Mouse (Mus musculus): Measurements from ENCODE around the gene Bola1. TPM values are rescaled to one million over a fixed set of nuclear protein-coding genes. Genes with fewer than 3 reads are reported as not detected.
"Not testable (repeated sequence)": the region's sequence is repeated elsewhere in the genome, so short reads cannot be mapped to it uniquely, and the experiment has no call there.

The Bola1 gene
- polyA plus RNA-seq, 1 experiment: 61.3 TPM

GRCm38 (mm10) chr3:96192977-96193376, 26.5 kb downstream of the Bola1 start:
- H3K4me1 ChIP-seq (ENCODE audit: control insufficient read depth, insufficient read depth, low read length): 0 out of 2 replicates have a peak, but pooled peaks cover 2% of the 10 kb centered on the region
- WGBS: 62% methylated on average over 12 of the region's 12 CpGs
- no peak for DNase-seq
- H3K4me3 ChIP-seq (replicated peaks; ENCODE audit: extremely low read depth, low read depth, low read length): peak overlapping the region; percentile 8
- TF ChIP-seq CTCF (IDR thresholded peaks at IDR 0.05; ENCODE audit: insufficient read depth, low read length): no peak
- no peak for TF ChIP-seq POLR2A (IDR thresholded peaks at IDR 0.05; ENCODE audit: borderline replicate concordance, extremely low read depth, low read depth, low read length)

GRCm38 (mm10) chr3:96182382-96182776, 37.1 kb downstream of the Bola1 start:
- 26% methylated on average over 4 of the region's 4 CpGs for WGBS
- DNase-seq: no peak
- Histone ChIP-seq H3K4me3 (replicated peaks; ENCODE audit: extremely low read depth, low read depth, low read length) (no peak overlapping the region), H3K4me1 (ENCODE audit: control insufficient read depth, insufficient read depth, low read length) (no peaks in the 10 kb centered on the region)
- TF ChIP-seq CTCF (IDR thresholded peaks at IDR 0.05; ENCODE audit: insufficient read depth, low read length) (no peak), POLR2A (IDR thresholded peaks at IDR 0.05; ENCODE audit: borderline replicate concordance, extremely low read depth, low read depth, low read length) (no peak)

GRCm38 (mm10) chr3:96181510-96182381, 37.8 kb downstream of the Bola1 start:
- no peak for DNase-seq
- TF ChIP-seq CTCF (IDR thresholded peaks at IDR 0.05; ENCODE audit: insufficient read depth, low read length): no peak
- no peak for TF ChIP-seq POLR2A (IDR thresholded peaks at IDR 0.05; ENCODE audit: borderline replicate concordance, extremely low read depth, low read depth, low read length)
- Histone ChIP-seq H3K4me1 (ENCODE audit: control insufficient read depth, insufficient read depth, low read length) (no peaks in the 10 kb centered on the region), H3K4me3 (replicated peaks; ENCODE audit: extremely low read depth, low read depth, low read length) (no peak overlapping the region)
- WGBS: 47% methylated on average over 12 of the region's 12 CpGs

- TF ChIP-seq POLR2A (IDR thresholded peaks at IDR 0.05; ENCODE audit: borderline replicate concordance, extremely low read depth, low read depth, low read length) (no peak), CTCF (IDR thresholded peaks at IDR 0.05; ENCODE audit: insufficient read depth, low read length) (no peak)
- Histone ChIP-seq H3K4me3 (replicated peaks; ENCODE audit: extremely low read depth, low read depth, low read length) (peak within 1 kb of the TSS; percentile 41), H3K4me1 (ENCODE audit: control insufficient read depth, insufficient read depth, low read length) (no peaks in the 10 kb centered on the region)
- WGBS: 1% methylated on average over 20 of the region's 23 CpGs
- DNase-seq: no peak
Observed at GRCm38 (mm10) chr3:96180727-96181477, 38.6 kb downstream of the Bola1 start, which contains the start of gene Sv2a. TSS of gene Sv2a (plus strand) at chr3:96181151.

GRCm38 (mm10) chr3:96179531-96179930, 40.0 kb downstream of the Bola1 start:
- WGBS: 35% methylated on average over 4 of the region's 4 CpGs
- TF ChIP-seq POLR2A (IDR thresholded peaks at IDR 0.05; ENCODE audit: borderline replicate concordance, extremely low read depth, low read depth, low read length) (no peak), CTCF (IDR thresholded peaks at IDR 0.05; ENCODE audit: insufficient read depth, low read length) (no peak)
- DNase-seq: no peak
- H3K4me1 ChIP-seq (ENCODE audit: control insufficient read depth, insufficient read depth, low read length): no peaks in the 10 kb centered on the region
- no peak overlapping the region for H3K4me3 ChIP-seq (replicated peaks; ENCODE audit: extremely low read depth, low read depth, low read length)

- no peak for TF ChIP-seq CTCF (IDR thresholded peaks at IDR 0.05; ENCODE audit: insufficient read depth, low read length)
- no peak for TF ChIP-seq POLR2A (IDR thresholded peaks at IDR 0.05; ENCODE audit: borderline replicate concordance, extremely low read depth, low read depth, low read length)
- Histone ChIP-seq H3K4me3 (replicated peaks; ENCODE audit: extremely low read depth, low read depth, low read length) (no peak overlapping the region), H3K4me1 (ENCODE audit: control insufficient read depth, insufficient read depth, low read length) (no peaks in the 10 kb centered on the region)
- no peak for DNase-seq
- 82% methylated on average over 2 of the region's 2 CpGs for whole genome bisulfite sequencing
Observed at GRCm38 (mm10) chr3:96178902-96179301, 40.6 kb downstream of the Bola1 start.

GRCm38 (mm10) chr3:96178427-96178826, 41.1 kb downstream of the Bola1 start:
- DNase-seq: no peak
- TF ChIP-seq POLR2A (IDR thresholded peaks at IDR 0.05; ENCODE audit: borderline replicate concordance, extremely low read depth, low read depth, low read length) (no peak), CTCF (IDR thresholded peaks at IDR 0.05; ENCODE audit: insufficient read depth, low read length) (no peak)
- 93% methylated on average over 4 of the region's 4 CpGs for WGBS
- Histone ChIP-seq H3K4me1 (ENCODE audit: control insufficient read depth, insufficient read depth, low read length) (no peaks in the 10 kb centered on the region), H3K4me3 (replicated peaks; ENCODE audit: extremely low read depth, low read depth, low read length) (no peak overlapping the region)

GRCm38 (mm10) chr3:96175251-96175650, 44.3 kb downstream of the Bola1 start:
- H3K4me1 ChIP-seq (ENCODE audit: control insufficient read depth, insufficient read depth, low read length): peaks cover 7% of the 10 kb centered on the region
- DNase-seq: no peak
- no peak overlapping the region for H3K4me3 ChIP-seq (replicated peaks; ENCODE audit: extremely low read depth, low read depth, low read length)
- WGBS: 89% methylated on average over 6 of the region's 6 CpGs
- no peak for TF ChIP-seq CTCF (IDR thresholded peaks at IDR 0.05; ENCODE audit: insufficient read depth, low read length)
- TF ChIP-seq POLR2A (IDR thresholded peaks at IDR 0.05; ENCODE audit: borderline replicate concordance, extremely low read depth, low read depth, low read length): no peak

GRCm38 (mm10) chr3:96174042-96174441, 45.5 kb downstream of the Bola1 start:
- DNase-seq; H3K4me1 ChIP-seq (ENCODE audit: control insufficient read depth, insufficient read depth, low read length); H3K4me3 ChIP-seq (replicated peaks; ENCODE audit: extremely low read depth, low read depth, low read length): not testable (repeated sequence)
- 85% methylated on average over 4 of the region's 4 CpGs for WGBS

Measured in lung, adult 2 months (tissue).